Mouse (Mus musculus) cerebellum, postnatal 4 days (tissue): Measurements from ENCODE around the gene Plod2.

Experiments used
- DNase-seq, 2 experiments: peaks; one replicate each; pipeline ENCODE4 v3.0.0; 2022; ENCODE audit warnings: low spot score in 2 of 2, mixed read lengths in 1 of 2

The Plod2 gene

DNA sequence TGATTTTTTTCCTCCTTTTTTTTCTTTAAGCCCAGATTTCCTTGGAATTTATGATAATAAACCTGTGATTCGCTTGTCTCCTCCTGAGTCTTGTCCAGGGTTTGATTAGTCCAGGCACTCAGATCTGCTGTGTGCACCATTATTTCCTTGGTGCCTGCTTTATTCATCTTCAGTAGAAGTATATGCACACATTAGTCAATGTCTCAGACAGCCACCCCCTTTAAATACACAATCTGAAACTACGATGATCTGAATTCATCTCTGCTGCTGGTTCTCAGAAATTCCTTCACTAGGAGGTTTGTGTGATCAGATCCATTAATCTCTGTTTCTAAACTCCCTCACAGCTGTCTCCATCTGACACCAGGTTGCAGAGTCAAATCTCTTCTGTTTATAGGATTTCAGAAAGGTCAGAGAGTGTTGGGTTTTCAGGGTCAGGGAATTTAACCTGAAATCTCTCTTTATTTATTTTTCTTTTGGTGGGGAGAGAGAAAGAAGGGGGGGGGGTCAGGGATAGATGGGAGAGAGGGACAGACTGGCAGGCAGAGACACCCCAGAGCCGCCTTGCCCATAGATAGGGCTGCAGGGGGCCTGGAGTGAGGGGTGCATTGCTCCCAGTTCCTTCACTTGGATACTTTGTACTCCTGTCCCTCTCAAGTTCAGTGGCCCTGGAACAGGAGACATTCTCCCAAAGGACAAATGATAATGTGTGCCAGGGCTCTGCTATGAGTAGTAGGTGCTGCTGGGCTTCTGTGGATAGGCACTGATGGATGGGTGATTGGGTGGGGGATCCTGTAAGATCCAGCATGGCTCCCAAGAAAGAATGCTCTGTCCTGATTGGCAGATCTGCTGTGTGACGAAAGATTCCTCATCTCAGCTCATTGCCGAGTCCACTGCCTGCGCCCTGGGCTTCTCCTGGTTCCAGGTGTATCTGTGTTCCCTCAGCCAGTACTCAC, 13.3 kb downstream of the Plod2 start:
- no peak for DNase-seq

DNA sequence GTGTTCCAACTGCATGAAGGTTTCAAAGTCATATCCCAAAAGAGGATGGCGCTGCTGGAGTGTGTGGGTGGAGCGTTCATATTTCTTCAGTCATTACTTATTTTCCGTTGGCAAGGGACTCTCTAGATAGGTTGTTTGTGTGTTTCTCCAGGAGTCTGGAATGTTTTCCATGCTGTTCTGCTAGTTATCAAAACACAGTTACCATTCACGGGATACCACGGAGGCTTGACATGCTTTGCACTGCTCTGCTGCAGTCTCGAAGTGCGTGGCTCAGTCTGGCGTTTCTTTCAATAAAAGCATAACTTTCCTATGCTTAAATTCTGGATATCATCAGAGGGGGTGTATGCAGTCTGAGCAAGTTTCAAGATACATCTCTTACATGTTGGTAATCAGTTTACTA, 17.7 kb downstream of the Plod2 start:
- DNase-seq: no peak

DNA sequence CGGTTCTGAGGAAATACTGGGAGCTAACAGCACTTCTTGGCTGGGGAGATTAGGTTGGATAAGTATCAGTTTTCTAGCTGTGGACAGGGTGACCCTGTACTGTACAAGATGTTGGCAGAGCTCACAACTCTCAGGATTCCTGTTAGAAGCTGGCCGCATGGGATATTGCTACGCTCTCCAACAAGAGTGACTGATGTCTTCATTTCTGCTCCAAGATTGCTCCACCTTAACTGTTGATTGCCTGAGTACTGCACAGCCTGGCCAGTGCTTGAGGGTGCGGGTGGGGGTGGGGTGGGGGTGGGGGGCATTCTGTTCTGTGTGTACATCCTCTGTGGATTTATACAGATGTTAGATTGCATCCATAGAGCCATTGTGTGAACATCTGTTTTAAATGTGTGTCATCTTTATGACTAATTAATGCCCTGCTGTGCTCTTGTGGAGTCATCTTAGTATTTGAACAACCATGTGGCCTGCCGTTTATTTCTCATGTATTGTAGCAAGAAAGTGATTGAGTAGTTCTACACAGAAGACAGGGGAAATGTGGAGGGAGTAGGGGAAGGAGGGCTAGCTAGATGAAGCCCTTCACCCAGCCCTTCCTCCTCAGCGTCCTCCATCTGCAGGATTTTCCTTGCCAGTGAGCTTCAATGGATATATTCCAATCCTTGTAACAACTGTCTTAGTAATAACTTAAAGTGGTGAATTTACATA, 19.0 kb downstream of the Plod2 start:
- DNase-seq: no peak

DNA sequence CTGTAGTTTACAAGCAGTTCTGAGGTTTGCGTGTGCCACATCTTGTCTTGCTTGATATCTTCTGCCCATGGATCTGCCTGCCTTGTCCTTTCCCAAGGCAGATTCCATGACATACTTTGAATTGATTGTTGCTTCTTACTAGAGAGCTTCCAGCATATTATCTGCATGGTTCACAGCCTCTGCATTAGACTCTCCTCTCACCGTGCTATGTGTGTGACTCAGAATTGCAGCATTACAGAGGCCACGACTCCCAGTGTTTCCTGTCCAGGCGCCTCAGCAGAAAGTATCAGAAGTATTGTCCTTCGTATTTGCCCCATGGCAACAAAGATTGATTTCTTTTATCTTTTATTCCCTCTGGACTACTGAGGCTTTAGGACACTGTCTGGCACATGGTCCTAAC, 20.4 kb downstream of the Plod2 start:
- DNase-seq: no peak

DNA sequence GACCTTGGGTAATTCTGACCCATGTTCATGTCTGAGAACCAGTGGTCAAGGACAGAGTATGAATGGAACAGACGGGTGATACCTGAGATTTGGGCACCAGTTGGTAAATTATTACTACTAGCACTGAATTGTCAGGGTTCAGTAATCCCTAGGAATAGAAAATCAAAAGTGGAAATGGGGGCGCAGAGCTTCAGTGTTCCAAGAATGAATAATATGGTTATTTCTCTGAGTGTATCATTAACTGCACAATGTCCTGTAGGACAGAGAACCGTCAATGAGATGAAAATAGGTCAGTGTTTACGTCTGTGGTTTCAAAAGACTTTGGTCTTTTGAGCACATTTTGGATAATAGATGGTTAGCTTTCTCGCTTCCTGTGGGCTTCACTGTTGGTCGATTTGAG, 21.3 kb downstream of the Plod2 start:
- DNase-seq: no peak

DNA sequence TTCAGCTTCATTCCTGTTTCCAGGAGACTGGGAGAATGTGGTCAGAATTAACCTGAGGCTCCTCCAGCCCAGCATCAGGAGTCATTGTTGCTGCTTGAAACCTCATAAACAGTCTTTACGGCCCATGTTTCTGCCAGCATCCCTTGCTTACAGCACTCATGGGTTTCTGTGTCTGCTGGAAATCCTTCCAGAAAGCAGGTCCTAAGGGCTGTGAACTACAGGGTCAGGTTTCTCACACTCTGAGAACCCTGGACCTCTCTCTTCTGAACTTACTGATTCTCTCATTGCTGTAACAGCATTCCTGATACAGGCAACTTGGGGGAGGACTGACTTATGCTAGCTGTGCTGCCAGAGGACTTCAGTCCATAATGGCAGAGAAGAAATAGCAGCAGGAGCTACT, 22.4 kb downstream of the Plod2 start:
- no peak for DNase-seq

DNA sequence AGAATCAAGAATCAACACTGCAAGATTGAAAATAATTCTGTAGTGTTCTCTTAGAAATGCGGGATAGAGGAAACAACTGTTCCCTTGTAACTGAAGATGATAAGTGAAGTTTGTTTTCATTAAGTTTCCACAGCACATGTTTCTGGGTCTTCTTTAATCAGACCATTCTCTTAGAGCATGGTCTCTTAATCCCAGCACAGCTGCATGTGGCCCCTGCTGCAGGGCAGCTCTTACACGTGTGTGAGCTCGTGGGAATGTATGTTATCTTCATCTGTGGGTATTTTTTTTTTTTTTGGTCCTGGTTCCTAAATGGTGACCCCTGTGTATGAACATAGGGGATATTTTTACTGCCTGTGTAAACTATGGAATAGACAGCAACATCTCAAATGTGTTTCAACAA, 24.2 kb downstream of the Plod2 start:
- DNase-seq: no peak

DNA sequence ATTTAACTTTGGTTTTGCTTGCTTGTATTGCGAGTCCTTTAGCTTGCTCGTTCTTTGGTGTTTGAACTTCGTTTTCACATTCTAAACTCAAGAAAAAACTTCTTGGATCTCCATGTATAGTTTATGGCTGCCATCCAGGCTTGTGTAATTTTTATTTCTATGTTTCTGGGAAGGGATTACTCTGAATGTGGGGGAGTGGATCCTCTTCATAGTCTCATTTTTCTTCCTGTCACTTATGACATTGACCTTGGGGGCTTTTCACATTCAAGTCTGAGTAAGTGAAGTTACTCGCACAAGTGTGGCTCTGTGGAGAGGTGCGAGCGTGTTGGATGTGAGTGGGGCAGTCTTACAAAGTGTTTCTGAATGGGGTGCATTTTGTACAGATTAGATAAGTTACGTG, 25.5 kb downstream of the Plod2 start:
- no peak for DNase-seq

DNA sequence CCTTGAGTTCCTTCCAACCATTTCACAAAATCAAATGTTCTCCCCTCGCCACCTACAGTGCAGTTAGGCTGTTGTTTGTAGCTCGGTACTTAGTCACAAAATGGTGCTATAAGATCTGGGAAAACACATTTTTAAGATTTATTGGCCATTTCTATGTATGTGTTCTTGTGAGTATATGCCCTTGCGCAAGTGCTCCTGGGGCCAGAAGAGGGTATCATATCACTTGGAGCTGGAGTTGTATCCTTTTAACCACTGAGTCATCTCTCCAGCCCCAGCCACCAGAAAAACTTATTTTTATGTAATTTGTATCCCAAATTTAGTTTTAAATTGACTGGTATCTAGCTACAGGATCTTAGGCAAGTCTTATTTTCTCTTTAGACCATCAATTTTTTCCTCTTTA, 26.8 kb downstream of the Plod2 start:
- no peak for DNase-seq

DNA sequence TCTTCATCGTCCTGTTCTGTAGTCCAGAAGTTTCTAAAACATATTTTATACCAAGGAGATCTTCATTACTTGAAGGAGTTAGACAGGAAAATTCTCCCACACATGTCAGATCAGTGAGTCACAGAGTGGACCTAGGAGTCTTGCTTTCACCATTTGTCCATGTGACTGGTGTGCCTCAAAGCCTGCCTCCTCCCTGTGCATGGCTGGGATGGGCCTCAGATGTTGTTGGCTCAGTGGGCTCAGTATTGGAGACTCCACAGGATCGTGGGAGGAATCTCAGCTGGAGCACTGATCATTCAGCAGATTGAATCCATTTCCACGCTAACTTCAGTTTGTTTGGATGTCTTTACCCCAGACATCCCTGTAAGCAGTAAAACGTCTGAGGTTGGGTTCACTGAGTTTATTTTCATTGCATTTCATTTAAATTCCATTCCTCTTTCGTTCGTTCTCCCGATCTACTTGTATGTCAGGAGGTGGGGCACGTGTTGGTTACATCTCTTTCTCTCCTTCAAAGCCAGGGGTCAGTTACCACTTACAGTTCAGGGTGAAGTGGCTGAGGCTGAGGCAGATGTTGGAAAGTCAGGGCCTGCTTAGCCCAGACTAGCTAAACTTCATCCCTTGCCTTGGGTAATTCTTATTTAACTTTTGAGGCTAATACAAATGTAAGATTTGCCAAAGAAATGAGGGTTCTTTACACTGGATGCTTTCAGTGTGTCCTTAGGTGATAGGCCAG, 30.5 kb downstream of the Plod2 start:
- no peak for DNase-seq

DNA sequence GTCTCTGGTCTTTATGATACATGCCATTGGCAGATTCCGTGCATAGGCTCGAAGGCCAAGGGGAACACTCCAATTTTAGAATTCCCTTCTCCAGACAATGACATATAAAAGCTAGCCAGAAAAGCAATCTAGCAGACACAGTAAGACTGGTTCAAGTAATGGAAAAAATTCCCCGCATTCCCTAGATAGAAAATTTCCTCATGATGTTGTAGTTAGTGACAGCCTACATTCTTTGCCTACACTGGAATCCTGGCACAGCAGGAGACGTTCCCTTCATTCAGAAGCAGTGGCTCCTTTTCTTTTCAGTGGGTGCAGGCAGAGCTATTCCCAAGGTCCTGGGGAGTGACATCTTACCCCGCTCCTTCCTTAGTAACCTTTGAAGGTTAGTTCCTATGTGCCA, 41.9 kb downstream of the Plod2 start:
- DNase-seq: no peak

DNA sequence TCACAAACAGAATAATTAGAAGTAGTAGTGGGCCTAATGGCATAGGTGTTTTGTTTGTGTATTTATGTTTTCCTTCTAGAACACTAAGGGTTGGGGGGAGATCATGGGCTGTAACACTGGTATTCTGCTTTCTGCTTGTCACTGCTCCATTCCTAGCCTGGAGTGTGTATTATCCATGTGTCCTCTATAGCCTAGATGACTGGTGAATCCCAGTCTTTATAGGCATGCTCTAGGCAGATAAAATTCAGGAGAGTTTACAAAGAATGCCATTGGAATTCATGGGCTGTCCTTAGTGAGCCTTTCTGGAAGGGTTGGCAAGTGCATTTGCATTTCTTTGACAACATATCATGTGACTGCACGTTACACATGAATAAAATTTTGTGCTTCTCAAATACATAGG, 44.0 kb downstream of the Plod2 start:
- no peak for DNase-seq

DNA sequence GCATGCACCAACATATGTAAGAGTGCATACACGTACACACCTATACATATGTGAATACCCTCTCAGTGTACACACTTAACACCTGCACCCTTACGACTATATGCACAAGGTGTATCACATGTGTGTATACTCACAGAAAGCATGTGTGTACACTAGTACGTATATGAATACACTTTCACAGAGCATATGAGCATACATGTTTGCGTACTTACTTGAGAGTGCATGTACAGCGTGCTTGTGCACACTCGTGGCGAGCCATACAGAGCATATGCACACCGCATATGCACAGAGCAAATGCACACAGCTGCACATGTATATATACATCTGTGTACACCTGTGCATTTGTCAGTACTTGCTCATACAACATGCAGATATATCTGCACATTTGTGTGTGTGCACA, 45.4 kb downstream of the Plod2 start:
- DNase-seq: no peak

DNA sequence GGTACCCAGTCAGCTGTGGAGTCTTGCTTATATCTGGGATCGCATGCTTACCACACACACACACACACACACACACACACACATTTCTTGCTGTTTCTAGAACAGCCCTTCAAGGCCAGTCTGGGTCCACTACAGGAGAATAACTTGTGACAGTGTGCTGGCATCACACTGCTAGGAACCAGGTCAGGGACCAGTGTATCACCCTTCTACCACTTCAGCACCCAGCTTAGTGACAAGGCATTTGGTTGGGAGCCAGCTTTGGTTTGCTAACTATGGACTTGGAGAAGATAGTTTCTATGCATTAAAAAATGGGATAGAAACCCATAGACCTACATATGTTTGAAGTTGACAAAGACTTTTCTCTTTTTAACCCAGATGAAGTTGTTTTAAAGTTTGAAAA, 46.2 kb downstream of the Plod2 start:
- no peak for DNase-seq

DNA sequence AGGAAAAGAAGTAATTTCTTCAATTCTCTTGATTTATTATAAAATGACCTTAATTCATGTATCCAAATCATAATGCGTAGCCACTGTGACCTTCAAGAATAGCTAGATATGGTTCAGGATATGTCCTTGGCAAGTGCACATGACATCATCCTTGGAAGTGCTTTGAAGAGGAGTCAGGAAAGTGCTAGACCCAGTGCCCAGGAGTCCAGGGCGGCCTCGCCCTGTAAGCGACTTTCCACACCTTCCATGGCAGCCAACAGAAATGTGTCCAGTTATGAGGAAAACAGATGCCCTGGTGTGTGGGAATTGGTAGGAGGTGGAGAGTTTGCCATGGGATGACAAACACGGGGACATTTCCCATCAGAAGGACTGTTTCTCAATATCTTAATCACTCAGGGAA, 47.0 kb downstream of the Plod2 start:
- DNase-seq: no peak

DNA sequence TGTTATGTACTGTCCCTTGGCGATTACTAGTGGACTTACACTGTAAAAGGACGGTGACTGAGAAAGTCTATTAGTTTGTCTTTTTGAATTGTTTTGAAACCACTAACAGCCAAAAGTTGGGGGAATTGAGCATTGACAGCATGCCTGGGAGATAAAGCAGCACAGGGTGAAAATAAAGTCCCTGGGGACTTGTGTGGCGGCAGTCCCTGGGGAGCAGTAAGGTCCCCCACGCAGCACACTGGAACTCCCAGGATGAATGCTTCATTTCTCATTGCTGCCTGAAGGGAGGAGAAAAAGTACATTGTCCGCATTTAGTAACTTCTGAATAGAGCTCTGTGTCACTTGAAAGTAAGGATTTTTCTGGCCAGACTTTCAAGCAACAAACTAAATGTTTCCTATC, 49.5 kb downstream of the Plod2 start:
- DNase-seq: no peak

DNA sequence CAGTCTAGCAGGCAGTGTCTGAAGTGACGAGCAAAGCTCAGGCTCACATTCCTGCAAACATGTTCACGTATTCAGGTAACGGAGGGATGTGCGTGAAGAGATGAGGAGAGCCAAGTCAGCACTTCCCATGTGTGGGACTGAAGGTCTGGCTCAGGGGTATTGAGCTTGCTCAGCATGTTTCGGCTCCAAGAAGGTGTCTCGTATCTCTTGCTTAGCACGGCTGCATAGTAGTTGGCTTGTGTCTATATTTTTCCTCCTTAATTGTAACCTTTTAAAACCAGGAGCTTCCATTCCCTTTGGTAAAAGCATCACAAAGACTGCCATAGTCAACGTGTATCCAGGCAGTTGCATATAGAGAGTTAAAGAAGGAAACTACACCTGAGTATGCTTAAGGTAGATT, 50.7 kb downstream of the Plod2 start:
- no peak for DNase-seq

DNA sequence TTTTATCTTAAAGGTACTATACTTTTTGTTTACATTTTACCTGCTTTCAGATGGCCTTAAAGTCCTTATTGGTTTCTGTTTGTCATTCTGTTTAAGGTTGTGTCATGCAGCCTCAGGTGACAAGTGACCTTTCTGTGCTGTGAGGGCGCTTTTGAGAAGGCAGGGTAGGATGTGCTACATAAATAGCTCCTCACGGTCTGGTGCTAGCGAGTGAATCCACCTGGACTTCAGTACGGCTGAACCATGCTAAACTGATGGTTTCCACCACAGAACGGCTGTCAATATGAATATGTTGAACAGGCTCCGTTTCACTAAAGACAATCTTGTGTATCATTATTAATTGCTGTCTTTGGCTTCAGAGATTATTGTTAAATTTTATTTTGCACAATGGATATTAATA, 52.5 kb downstream of the Plod2 start:
- no peak for DNase-seq

DNA sequence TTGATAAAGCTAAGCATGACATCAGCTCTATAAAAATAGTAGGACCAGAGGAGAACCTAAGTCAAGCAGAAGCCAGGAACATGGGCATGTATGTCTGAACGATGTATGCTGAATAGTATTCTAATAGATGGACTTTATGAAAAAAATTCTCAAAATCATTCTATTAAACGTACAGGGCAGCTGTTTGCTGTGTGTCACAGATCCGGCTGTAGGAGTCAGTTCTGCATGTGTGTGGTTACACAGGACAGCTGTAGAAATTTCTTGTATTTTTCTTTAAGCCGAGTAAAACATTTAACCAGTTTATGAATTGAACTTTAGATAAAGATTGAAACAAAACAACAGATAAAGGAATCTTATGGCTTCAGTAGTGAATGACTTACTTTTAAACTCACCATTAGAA, 53.3 kb downstream of the Plod2 start:
- DNase-seq: no peak

DNA sequence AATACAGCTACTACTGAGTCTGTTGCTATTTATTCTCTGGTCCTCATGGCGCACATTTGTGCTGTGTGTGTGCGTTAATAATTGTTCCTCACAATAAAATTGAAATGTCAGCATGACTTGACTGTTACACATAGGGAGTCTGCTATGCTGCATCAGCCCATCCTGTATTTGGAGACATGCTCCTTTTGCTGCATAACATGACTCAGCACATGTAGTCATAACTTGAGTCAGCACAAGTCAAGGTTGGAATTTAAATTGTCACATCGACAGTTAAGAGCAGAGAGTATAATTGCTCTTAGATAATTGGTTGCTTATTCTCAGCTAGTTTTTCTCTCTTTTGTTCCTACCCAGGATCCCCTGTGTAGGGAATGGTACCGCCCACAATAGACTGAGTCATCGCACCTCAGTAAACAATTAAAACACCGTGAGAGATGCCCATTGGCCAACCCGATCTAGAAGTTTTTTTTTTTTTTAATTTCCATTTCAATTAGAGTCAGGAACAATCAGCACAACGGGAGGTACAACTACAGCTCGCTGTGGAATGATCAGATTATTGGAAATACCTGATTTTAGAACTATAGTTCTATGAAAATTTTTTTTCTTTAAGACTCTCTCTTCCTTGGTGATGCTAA, 55.0 kb downstream of the Plod2 start:
- DNase-seq: no peak

DNA sequence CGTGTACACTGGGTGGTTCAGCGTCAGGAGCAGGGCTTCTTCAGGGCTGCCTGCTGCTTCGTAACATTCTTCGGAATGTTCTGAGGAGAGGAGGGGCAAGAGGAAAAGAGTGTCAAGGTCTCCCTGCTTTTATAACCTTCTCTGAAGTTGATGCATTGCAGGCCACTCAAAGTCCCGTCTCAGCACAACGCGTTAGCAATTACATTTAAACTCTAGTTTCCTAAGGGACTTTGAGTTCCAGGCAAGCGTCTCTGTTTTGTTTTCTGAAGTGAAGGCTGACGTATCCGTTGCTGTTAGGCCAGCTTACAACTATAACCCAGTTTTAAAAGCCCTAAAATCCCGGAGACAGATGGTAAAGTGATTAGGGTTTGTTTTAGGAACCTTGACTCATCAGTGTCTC, 55.8 kb downstream of the Plod2 start:
- no peak for DNase-seq

DNA sequence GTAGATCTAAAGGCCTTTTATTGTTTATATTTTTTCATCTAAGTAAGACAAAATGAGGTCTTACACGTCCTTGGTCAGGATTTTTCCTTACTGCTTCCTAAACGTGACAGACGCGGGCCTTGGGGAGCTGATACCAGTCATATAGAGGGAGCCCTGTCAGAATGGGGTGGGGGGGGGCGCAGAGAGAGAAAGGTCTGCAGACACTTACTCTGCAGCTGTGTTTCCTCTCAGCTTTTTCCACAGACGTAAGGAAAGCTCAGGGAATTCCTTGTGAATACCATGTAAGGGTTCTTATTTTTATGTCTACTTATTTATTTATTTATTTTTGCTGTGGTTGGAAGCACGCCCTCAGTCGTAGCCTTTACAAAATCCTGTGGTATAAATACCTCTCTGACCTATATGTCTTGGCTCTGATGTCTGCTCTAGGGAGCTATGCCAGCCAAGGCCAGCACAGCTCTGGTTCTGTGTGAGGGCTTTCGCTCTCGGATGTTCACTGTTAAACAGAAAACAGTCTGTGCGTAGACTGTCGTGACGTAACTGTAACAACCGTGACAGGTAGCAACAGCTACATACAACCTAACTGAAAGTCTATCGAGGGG, 58.0 kb downstream of the Plod2 start:
- DNase-seq: no peak
